In genomic region chr3:69723161-69723560, GRCm38 (mm10) we compare ENCODE assay signal across 8 mouse cellular contexts. TPM values are rescaled to one million over a fixed set of nuclear protein-coding genes. Genes with fewer than 3 reads are reported as not detected.
DNase-seq lines count a peak whose midpoint lies in the region; ATAC-seq and TF ChIP-seq lines count a peak whose summit lies in the region.

No protein-coding gene starts in this region.

- H3K9me3 ChIP-seq in heart, embryonic 13.5 days, result no peaks in the 10 kb centered on the region
- no peaks in the 10 kb centered on the region for H3K9me3 ChIP-seq in G1E (replicated peaks)
- H3K9me3 ChIP-seq in hindbrain, embryonic 14.5 days (ENCODE audit: control insufficient read depth, low read length), result no peaks in the 10 kb centered on the region
- H3K9me3 ChIP-seq in midbrain, embryonic 12.5 days, result no peaks in the 10 kb centered on the region

- H3K36me3 ChIP-seq in heart, embryonic 13.5 days, result peaks cover 30% of the 10 kb centered on the region
- H3K36me3 ChIP-seq in heart, adult 2 months (ENCODE audit: control insufficient read depth, insufficient read depth, low read length), result peaks cover 14% of the 10 kb centered on the region
- peaks cover 33% of the 10 kb centered on the region for H3K36me3 ChIP-seq in G1E (replicated peaks)
- peaks cover 6% of the 10 kb centered on the region; the same call in 1 of the 2 replicates for H3K36me3 ChIP-seq in hindbrain, embryonic 14.5 days (replicated peaks; ENCODE audit: control insufficient read depth, insufficient read depth)
- no peaks in the 10 kb centered on the region for H3K36me3 ChIP-seq in midbrain, embryonic 12.5 days

- no peak for TF ChIP-seq EP300 in heart, adult 2 months (IDR thresholded peaks at IDR 0.05; ENCODE audit: insufficient read depth, low read depth, low read length)

- whole genome bisulfite sequencing in heart, embryonic 13.5 days, result 45% methylated on average over 7 of the region's 7 CpGs
- WGBS in heart, adult 2 months, result 56% methylated on average over 7 of the region's 7 CpGs
- 16% methylated on average over 7 of the region's 7 CpGs for WGBS in hindbrain, embryonic 14.5 days
- 22% methylated on average over 7 of the region's 7 CpGs for WGBS in midbrain, embryonic 12.5 days

- peaks cover 21% of the 10 kb centered on the region for H3K4me1 ChIP-seq in heart, embryonic 13.5 days
- peaks cover 3% of the 10 kb centered on the region; the same call in 1 of the 2 replicates for H3K4me1 ChIP-seq in heart, adult 2 months (ENCODE audit: control insufficient read depth, insufficient read depth, low read length)
- peaks cover 18% of the 10 kb centered on the region for H3K4me1 ChIP-seq in G1E (ENCODE audit: insufficient read depth, low read depth, low read length)
- peaks cover 15% of the 10 kb centered on the region for H3K4me1 ChIP-seq in hindbrain, embryonic 14.5 days (replicated peaks; ENCODE audit: control insufficient read depth, insufficient read depth, low read length)
- peaks cover 16% of the 10 kb centered on the region for H3K4me1 ChIP-seq in midbrain, embryonic 12.5 days

- no peak for TF ChIP-seq POLR2A in heart, adult 2 months (IDR thresholded peaks at IDR 0.05; ENCODE audit: insufficient read depth, low read depth, low read length)

- ATAC-seq in heart, embryonic 13.5 days (ENCODE audit: extremely low read depth, insufficient number of reproducible peaks, low FRiP score, low TSS enrichment), result no peak
- ATAC-seq in G1E (ENCODE audit: extremely low read depth, insufficient number of reproducible peaks, low FRiP score, poor library complexity, severe bottlenecking), result no peak
- no peak for ATAC-seq in hindbrain, embryonic 14.5 days (ENCODE audit: low FRiP score)
- no peak for ATAC-seq in midbrain, embryonic 12.5 days (ENCODE audit: low FRiP score, low read depth)

- no peak for TF ChIP-seq CTCF in heart, adult 2 months (IDR thresholded peaks at IDR 0.05)
- no peak for TF ChIP-seq CTCF in G1E (IDR thresholded peaks at IDR 0.05; ENCODE audit: low read depth, low read length)

- H3K4me3 ChIP-seq in heart, embryonic 13.5 days, result peak overlapping the region; percentile 95
- no peak overlapping the region; the same call in 1 of the 2 replicates for H3K4me3 ChIP-seq in heart, adult 2 months
- H3K4me3 ChIP-seq in G1E (ENCODE audit: low read depth, low read length), result peak overlapping the region; percentile 97
- H3K4me3 ChIP-seq in hindbrain, embryonic 14.5 days (replicated peaks; ENCODE audit: low read length), result peak overlapping the region; percentile 98
- H3K4me3 ChIP-seq in midbrain, embryonic 12.5 days, result peak overlapping the region; percentile 96

- no peaks in the 10 kb centered on the region for H3K27me3 ChIP-seq in heart, embryonic 13.5 days (replicated peaks)
- H3K27me3 ChIP-seq in heart, adult 2 months (ENCODE audit: control insufficient read depth, insufficient read depth, low read length), result no peaks in the 10 kb centered on the region
- peaks cover 3% of the 10 kb centered on the region; the same call in 1 of the 2 replicates for H3K27me3 ChIP-seq in G1E (ENCODE audit: insufficient read depth, low read length)
- no peaks in the 10 kb centered on the region for H3K27me3 ChIP-seq in hindbrain, embryonic 14.5 days (ENCODE audit: control insufficient read depth, insufficient read depth, low read length)
- no peaks in the 10 kb centered on the region for H3K27me3 ChIP-seq in midbrain, embryonic 12.5 days

- intact Hi-C loops in heart, adult 2 months (cut with DNase I), result no loop called here

- no peak for DNase-seq in heart, adult 2 months
- DNase-seq in G1E (ENCODE audit: low spot score), result no peak
- no peak for DNase-seq in hindbrain, embryonic 14.5 days (ENCODE audit: low spot score)
- DNase-seq in ovary, postnatal 14 days (ENCODE audit: low spot score), result no peak
- DNase-seq in gastrocnemius, adult 8-10 months (ENCODE audit: low spot score in 2 of 2), result no peak
- no peak for DNase-seq in cerebellum, postnatal 14 days

- no peak overlapping the region for H3K27ac ChIP-seq in heart, embryonic 13.5 days (replicated peaks)
- no peak overlapping the region for H3K27ac ChIP-seq in heart, adult 2 months
- peak overlapping the region; percentile 90; the same call in 1 of the 2 replicates for H3K27ac ChIP-seq in hindbrain, embryonic 14.5 days
- H3K27ac ChIP-seq in midbrain, embryonic 12.5 days (replicated peaks), result no peak overlapping the region

- H3K79me2 ChIP-seq in heart, adult 2 months (replicated peaks; ENCODE audit: control insufficient read depth, insufficient read depth, low read length), result no peaks in the 10 kb centered on the region; the same call in 1 of the 2 replicates

- peak overlapping the region; percentile 85 for H3K4me2 ChIP-seq in heart, embryonic 13.5 days
- H3K4me2 ChIP-seq in hindbrain, embryonic 14.5 days (replicated peaks), result peak overlapping the region; percentile 95
- peak overlapping the region; percentile 70 for H3K4me2 ChIP-seq in midbrain, embryonic 12.5 days (replicated peaks)

- peak overlapping the region; percentile 97 for H3K9ac ChIP-seq in heart, embryonic 13.5 days
- H3K9ac ChIP-seq in heart, adult 2 months (ENCODE audit: low read depth, low read length), result no peak overlapping the region
- peak overlapping the region; percentile 94 for H3K9ac ChIP-seq in hindbrain, embryonic 14.5 days
- peak overlapping the region; percentile 93 for H3K9ac ChIP-seq in midbrain, embryonic 12.5 days (replicated peaks)

RNA-seq across cellular contexts. Expression of gene Nmd3, which starts 1.4 kb away (rescaled TPM):
- polyA plus RNA-seq in heart, embryonic 13.5 days (2015; fragmentation: Nextera tagmentation; extraction: Ambion mirVana), result 96.0 and 102 TPM in 2 replicates
- total RNA-seq in heart, adult 2 months (2021), result 10 to 100 TPM; 37.3 to 44.8 TPM
- 20.9 and 21.4 TPM in 2 replicates for polyA plus RNA-seq in heart, adult 2 months (2012; rRNA removed)
- total RNA-seq in G1E (2014; fragmentation: Nextera tagmentation) (187 and 229 TPM in 2 replicates), G1E (2017) (97.0 and 97.8 TPM in 2 replicates)
- polyA plus RNA-seq in G1E (2012), result 104 and 138 TPM in 2 replicates
- polyA plus RNA-seq in hindbrain, embryonic 14.5 days (2014; fragmentation: Nextera tagmentation; extraction: Ambion mirVana), result 111 and 113 TPM in 2 replicates
- polyA plus RNA-seq in midbrain, embryonic 12.5 days (2016; fragmentation: Nextera tagmentation; extraction: Ambion mirVana), result 106 and 109 TPM in 2 replicates
- total RNA-seq in gastrocnemius, adult 8-10 months (2022), result 10 to 100 TPM; 27.2 to 37.7 (median 34.8) TPM
